Mouse (Mus musculus): ENCODE measurements around the gene Htr2b. TPM values are rescaled to one million over a fixed set of nuclear protein-coding genes. Genes with fewer than 3 reads are reported as not detected.

The Htr2b gene
- 0.81 TPM for polyA plus RNA-seq (2014; fragmentation: Illumina TruSeq; extraction: RNeasy Lipid Tissue Mini Kit (QIAGEN cat#74804); ENCODE audit: low read depth, low replicate concordance)

GRCm38 (mm10) chr1:86111779-86112178 is at the start of gene Htr2b:
Gene Htr2b (minus strand): TSS chr1:86111970.

GRCm38 (mm10) chr1:86154133-86154823 is 42.5 kb upstream of the Htr2b start, which contains the start of gene Armc9:
Gene Armc9 (plus strand): TSS chr1:86154780.

GRCm38 (mm10) chr1:86133337-86133736 is 21.6 kb upstream of the Htr2b start, which contains the start of gene Gm21972:
Gene Gm21972 (plus strand): TSS chr1:86133637.

GRCm38 (mm10) chr1:86064271-86064991 is 47.3 kb downstream of the Htr2b start, which contains the start of gene Psmd1:
Gene Psmd1 (plus strand): TSS chr1:86064387.

Other genes with a start within 250 kb of the Htr2b start
- gene Itm2c, start 217.7 kb downstream of the Htr2b start, polyA plus RNA-seq (2014; fragmentation: Illumina TruSeq; extraction: RNeasy Lipid Tissue Mini Kit (QIAGEN cat#74804); ENCODE audit: low read depth, low replicate concordance) = 2.3 TPM
- gene 4933407L21Rik, start 183.5 kb downstream of the Htr2b start, polyA plus RNA-seq (2014; fragmentation: Illumina TruSeq; extraction: RNeasy Lipid Tissue Mini Kit (QIAGEN cat#74804); ENCODE audit: low read depth, low replicate concordance) = not detected
- not detected for gene Gpr55, start 151.0 kb downstream of the Htr2b start, polyA plus RNA-seq (2014; fragmentation: Illumina TruSeq; extraction: RNeasy Lipid Tissue Mini Kit (QIAGEN cat#74804); ENCODE audit: low read depth, low replicate concordance)
- not detected for gene Spata3, start 95.2 kb downstream of the Htr2b start, polyA plus RNA-seq (2014; fragmentation: Illumina TruSeq; extraction: RNeasy Lipid Tissue Mini Kit (QIAGEN cat#74804); ENCODE audit: low read depth, low replicate concordance)
- 0.12 TPM for gene 2810459M11Rik, start 66.1 kb downstream of the Htr2b start, polyA plus RNA-seq (2014; fragmentation: Illumina TruSeq; extraction: RNeasy Lipid Tissue Mini Kit (QIAGEN cat#74804); ENCODE audit: low read depth, low replicate concordance)
- 145 TPM for gene Psmd1, start 47.6 kb downstream of the Htr2b start, polyA plus RNA-seq (2014; fragmentation: Illumina TruSeq; extraction: RNeasy Lipid Tissue Mini Kit (QIAGEN cat#74804); ENCODE audit: low read depth, low replicate concordance)
- gene Gm21972, start 21.7 kb upstream of the Htr2b start, polyA plus RNA-seq (2014; fragmentation: Illumina TruSeq; extraction: RNeasy Lipid Tissue Mini Kit (QIAGEN cat#74804); ENCODE audit: low read depth, low replicate concordance) = not detected
- 8.1 TPM for gene Armc9, start 42.8 kb upstream of the Htr2b start, polyA plus RNA-seq (2014; fragmentation: Illumina TruSeq; extraction: RNeasy Lipid Tissue Mini Kit (QIAGEN cat#74804); ENCODE audit: low read depth, low replicate concordance)
- 0.93 TPM for gene B3gnt7, start 190.9 kb upstream of the Htr2b start, polyA plus RNA-seq (2014; fragmentation: Illumina TruSeq; extraction: RNeasy Lipid Tissue Mini Kit (QIAGEN cat#74804); ENCODE audit: low read depth, low replicate concordance)
- gene Ncl, start 247.4 kb upstream of the Htr2b start, polyA plus RNA-seq (2014; fragmentation: Illumina TruSeq; extraction: RNeasy Lipid Tissue Mini Kit (QIAGEN cat#74804); ENCODE audit: low read depth, low replicate concordance) = 323 TPM